Mouse (Mus musculus) adrenal gland (tissue): ENCODE results near the gene Gstm2.
"Not testable (repeated sequence)": the region's sequence is repeated elsewhere in the genome, so short reads cannot be mapped to it uniquely, and the experiment has no call there.

Experiments
- intact Hi-C: fragments of 180-260 bp; cut with DNase I; formaldehyde crosslinking; loops from one replicate; pipeline ENCODE4 v1.15.1; 2025

The Gstm2 gene

DNA sequence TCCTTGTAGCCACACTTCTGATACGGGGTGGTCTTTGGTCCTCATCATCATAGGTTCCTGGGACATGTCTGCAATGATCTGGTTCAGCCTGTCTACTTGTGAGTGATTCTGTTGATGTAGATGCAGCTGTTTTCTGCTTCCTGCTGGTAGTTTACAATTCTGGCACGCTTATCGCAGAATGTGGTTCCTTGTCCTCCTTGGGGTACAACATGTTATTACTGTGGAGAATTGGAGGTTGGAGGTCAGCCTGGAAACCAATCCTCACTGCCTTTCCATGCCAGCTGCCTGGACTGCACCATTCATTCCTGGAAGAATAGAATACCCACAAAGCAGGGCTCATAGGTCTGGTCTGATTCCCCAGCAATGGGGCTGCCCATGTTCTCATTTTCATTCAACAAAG is 13.2 kb upstream of the Gstm2 start:
- intact Hi-C loops = no loop called here

DNA sequence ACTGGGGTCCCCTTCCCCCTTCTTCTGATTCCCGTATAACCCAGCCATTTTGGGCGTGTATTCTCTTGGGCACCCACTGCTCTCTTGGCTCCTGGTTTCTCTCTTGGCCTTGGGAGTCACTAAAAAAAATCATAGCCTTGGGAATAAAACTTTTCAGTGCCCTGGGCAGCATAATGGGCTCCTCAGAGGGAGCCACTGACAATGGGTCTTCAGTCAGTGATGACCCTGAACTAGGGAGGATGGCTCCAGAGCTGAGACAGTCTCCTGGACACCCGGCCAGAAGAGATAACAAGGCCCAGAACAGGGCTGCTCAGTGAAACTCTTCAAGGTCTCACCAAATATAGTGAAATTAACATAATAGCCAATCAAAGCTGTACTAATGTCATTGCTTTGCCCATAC is 12.3 kb upstream of the Gstm2 start:
- intact Hi-C loops = no loop called here

DNA sequence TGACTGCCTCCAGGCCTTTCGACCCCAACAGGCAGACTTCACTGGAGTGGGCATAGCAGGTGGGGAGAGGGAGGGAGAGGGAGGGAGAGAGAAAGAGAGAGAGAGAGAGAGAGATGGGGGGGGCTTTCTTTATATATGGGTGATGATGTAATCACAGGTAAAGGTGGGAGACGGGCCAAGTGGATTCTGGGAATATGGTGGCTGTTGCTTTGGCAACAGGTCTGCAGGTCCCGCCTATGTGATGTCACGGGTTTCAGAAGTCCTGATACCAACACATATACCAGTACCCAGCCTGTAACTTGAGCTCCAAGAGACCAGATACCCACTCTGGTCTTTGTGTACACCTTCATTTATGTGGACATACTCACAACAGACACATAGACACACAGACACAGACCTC is 10.3 kb upstream of the Gstm2 start:
- intact Hi-C loops = no loop called here

DNA sequence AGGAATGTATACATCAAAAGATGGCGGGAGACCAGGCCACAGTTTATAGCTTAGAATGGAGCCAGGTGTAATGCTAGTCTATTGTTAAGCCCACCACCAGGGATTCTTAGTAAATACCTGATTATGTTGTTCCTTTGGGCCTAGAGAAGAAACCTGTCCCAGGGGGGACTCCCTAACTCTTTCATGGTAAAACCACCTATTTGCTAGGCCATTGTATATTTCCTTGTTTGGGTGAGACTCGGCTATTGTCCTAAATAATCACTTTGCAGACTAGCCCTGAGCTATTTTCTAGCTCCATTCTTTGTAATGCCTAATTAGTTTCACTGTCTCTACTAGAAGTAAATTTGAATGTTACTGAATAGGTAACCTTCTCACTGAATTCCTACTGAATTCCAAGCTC is 9.7 kb upstream of the Gstm2 start:
- intact Hi-C loops = not testable (repeated sequence)

DNA sequence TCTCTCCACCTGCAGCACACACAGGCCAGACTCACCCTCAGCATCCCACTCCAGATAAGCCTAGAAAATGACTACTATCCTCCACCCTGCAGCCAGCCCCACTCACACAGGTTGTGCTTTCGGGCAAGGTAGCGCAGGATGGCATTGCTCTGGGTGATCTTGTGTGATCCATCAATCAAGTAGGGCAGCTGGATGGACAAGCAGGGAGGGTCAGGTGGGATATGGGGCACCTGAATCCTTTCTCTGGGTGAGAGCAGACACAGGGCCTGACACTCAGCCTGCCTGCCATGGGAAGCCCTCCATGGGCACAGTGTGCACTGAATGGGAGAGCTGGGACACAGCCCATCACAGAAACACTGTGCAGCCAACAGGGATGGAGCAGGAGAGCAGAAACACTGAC is 1.1 kb downstream of the Gstm2 start:
- intact Hi-C loops = not testable (repeated sequence)

DNA sequence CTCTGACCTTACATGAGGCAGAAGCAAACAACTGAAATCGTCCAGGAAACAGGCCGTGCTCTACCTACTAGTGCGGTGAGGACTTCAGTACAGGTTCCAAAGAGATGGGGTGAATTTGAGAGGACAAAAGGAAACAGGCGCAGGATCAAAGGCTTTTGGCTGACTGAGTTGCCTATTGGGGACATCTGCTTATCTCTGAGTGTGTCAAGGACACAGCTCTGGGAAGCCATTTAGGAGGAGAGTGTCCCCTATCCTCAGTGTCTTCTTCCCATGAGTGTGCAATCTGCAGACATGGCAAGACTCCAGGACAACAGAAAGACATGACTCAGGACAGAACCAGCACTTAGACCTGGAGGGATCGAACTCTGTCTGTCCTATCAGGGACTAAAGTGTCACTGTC is 1.8 kb downstream of the Gstm2 start:
- intact Hi-C loops = no loop called here

DNA sequence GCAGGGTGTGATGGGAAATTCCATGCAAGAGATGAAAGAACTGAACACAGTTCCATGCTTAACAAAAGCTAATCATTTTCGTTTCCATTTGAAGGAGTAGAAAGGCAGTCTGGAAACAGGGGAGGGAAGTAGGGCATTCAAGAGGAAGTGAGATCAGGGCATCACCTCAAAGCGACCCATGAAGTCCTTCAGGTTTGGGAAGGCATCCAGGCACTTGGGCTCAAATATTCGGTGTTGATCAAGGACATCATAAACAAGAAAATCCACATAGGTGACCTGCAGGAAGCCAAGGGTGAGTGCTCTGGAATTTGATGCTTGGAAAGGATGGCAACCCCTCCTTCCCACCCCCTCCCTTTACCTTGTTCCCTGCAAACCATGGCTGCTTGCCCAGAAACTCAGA is 2.5 kb downstream of the Gstm2 start:
- intact Hi-C loops = no loop called here

DNA sequence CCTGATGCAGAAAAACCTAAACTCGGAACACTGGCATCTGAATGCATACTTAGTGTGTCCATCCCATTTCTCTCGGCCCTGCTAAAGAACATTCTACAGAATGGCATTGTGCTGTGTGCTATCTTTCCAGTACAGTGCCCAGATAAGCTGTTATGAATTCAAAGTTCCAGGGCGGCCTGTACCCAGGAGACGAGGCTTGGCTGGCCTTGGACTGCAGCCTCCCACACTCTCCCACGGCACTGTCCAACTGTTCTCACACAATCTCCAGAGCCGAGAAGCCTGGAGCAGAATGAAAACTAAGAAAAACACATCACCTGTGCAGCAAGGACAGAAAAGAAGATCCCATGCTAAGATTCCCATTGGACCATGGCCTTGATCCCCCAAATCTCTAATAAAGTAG is 3.5 kb downstream of the Gstm2 start:
- intact Hi-C loops = no loop called here

DNA sequence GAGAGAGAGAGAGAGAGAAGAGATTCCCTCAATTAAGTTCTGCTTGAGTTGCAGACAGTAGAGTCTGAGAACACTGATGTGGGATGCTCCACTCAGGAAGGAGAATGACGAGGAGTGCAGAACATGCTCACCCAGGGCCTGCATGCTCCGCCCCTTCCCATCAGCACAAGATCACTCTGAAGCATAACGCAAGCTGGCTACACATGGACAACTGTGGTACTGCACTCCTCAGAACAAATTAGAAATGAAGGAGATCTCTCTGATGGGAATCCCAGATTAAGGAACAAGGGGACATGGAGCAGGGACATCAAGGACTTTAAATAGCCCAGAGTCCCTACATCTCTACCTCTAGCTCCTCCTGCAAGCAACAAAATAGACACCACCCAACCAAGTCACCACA is 5.0 kb downstream of the Gstm2 start:
- intact Hi-C loops = no loop called here

DNA sequence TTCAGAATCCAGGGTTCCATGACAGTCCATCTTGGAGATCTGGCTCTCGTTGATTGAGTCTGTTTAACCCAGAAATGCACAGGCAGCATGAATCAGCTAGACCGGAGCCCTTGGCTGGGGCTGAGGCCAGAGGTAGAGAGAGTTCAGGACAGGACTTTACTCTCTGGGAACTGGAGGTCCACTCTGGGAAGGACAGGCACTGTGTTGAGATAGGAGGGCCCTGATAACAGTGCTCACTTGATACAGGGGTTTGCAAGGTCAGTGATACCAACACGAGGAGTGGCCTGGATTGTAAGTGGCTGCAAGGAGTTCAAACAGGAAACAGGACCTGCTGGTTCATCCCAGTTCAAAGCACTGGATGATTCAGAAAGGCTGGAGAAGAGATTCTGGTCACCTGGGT is 8.6 kb downstream of the Gstm2 start:
- intact Hi-C loops = no loop called here

DNA sequence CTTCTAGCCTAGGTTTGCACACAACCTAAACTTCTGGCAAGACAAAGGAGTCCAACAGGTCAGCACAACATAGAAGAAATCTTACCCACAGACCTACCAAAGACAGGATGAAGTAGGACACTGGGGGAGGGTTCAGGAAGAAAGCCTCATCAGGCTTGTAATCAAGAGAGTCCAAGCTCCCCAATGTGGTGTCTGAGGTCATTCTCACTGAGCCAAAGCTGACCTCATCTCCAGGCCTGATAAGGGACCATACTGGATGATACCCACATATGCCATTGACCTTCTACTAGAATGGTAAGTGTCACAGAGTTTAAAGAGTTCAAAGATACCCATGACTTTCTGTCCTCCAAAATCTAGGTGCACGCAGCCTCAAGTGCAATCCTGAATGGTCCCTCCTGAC is 12.0 kb downstream of the Gstm2 start:
- intact Hi-C loops = no loop called here

DNA sequence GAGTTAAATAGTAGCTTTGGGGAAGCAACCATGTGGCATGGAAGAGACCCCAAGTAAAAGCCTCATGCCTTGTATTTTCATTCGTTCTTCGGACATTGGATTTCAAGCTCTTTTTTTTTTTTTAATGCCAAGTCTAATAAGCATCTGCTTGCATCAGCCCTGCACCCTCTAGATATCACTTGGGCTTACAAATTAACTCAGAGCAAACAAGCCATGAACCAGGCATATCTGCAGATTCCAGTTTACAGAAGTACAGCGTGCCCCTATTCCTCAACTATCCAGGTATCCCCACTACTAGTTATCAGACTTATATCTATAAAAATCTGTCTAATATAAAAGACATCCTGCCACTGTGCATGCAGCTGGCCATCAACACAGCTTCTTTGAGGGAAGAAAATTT is 14.2 kb downstream of the Gstm2 start:
- intact Hi-C loops = no loop called here

DNA sequence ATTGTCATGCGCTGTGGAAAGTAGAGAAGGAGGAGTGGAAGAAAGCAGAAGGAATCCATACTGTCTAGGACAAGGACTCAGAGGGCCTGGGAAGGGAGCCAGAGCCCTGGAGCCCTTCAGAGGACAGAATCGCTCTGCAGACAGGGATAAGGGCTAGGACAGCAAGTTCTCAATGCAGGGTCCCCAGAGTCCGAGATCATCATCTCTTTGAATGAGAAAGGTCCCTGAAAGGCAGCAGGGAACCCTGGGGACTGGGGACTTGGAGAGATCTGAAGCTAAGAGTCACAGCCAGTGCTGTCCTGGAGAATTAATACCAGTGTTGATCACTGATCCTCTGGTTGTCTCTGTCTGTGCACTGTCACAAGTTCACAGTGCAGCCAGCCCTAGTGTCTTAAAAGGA is 15.2 kb downstream of the Gstm2 start:
- intact Hi-C loops = not testable (repeated sequence)

DNA sequence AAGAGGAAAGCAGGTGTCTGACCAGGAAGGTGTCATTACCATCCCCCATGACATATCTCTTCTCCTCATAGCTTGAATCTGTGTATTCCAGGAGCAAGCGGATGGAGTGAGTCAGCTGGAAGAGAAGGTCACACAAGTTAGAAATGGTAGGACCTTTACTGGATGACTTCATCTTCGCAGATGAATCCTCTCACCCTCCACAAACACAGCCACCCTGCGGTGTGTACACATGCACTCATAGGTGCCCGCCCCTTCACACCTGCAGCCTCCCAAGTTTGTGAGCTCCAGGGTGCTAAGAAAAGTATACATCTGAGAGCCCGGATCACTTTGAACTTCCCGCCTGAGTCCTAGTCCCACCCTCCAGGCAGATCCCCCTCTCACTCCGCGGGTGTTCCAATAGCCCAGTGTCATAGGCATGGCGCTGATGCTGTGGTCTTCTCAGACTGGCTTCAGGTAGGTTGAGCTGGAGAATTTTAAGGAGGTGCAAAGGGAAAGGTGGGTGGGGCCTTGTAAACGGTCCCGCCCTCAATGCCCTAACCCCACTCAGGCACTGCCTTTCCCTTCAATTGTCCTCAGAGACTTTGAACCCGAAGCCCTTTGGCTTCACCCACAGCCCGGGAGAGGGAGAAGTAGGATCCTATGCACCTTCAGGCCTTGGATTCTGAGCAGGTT is 17.4 kb downstream of the Gstm2 start, which contains the start of gene Gstm3:
TSS of gene Gstm3 (minus strand) at position 560 of the 672 bp plus-strand sequence.
- intact Hi-C loops = no loop called here

DNA sequence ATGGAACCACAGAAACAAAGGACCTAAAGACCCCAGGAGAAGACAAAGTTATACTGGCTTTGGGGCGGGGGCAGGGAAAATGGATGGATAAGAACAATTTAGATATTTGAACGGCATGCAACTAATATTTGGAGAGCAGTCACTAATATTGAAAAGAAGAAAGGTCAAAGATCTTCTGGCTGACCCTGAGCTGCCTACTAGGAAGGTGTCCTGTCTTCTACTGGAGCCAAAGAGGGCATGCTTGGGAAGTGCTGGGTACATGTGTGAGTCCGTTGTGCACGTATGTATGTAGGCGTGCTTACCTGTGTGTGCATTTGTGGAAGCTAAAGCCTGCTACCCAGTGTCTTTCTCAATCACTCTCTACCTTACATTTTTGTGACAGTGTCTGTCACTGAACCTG is 19.6 kb downstream of the Gstm2 start:
- intact Hi-C loops = no loop called here

DNA sequence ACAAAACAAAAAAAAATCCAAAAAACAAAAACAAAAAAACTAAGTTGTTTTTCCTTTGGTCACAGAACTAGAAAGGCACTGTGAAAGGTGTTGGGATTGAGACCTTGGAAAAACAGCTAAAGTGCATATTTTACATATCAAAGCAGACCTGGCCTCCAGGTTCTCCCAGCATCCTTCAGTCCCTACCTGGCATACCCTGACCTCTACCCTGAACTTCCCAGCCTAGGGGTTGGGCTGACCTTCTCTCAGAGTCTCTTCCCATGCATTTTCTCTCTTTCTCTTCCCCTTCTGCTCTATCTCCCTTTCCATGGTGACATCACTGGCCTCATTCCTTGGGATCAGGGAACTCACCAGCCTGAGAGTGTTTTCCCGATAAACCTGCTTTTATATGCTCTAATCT is 20.7 kb downstream of the Gstm2 start:
- intact Hi-C loops = no loop called here

DNA sequence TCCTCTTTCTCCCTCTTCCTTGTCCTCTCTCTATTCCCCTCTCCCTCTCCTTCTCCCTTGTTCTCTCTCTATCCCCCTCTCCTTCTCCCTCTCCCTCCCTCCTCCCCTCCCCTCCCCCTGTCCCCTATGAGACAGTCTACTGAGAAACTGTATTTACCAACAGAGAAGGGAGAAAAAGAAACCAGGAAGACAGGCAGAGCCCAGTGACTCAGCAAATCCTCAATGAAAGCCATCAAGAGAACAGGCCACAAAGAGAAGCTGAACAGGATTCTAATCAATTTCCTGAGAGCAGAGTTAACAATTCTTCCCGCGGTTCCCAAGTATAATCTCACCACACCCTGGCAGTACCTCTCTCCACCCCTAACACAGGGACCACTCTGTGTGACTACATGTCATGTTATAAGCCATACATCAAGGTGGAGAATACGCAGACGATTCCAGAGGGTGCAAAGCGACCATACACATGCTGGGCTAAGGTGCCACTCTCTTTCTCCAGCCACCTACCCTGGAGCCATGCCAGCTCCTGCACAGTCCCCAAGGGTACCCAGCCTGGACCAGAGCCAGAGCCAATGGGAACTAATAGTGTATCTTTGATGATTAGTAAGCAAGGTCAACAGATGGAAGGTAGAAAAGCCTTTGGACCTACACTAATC is 21.5 kb downstream of the Gstm2 start:
- intact Hi-C loops = no loop called here

DNA sequence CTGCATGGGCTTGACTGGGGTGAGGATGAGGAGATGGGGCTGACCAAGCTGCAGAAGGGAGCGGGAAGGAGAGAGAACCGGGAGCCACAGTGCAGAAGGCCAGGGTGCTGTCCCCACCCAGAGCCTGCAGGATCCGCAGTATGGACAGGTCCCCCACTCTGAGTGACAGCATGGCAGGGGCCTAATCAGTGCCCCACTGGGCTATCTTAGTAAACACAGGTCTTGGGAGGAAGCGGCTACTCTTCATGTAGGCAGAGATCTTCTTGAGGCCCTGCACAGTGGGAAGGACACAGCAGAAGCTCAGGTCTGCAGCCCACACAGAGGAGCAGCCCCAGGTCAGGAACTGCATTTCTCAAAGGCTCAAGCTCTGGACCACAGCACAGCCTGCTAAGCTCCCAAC is 22.2 kb downstream of the Gstm2 start:
- intact Hi-C loops = no loop called here

DNA sequence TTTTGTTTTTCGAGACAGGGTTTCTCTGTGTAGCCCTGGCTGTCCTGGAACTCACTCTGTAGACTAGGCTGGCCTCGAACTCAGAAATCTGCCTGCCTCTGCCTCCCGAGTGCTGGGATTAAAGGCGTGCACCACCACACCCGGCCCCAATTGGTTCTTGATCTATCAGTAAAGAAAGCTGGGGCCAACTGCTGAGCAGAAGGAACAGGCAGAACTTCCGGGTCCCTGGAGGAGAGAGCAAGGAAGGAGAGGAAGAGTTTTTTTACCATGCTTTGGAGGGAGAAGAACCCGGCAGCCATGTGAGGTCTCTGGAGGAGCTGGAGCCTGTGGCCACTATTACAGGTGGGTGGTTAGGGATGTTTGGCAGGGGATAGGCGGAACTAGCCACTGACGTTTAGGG is 31.0 kb downstream of the Gstm2 start:
- intact Hi-C loops = loop anchor here (10.0 kb wide), 1 partner anchor 190 kb away; the partner anchor contains the start of gene Gnai3

DNA sequence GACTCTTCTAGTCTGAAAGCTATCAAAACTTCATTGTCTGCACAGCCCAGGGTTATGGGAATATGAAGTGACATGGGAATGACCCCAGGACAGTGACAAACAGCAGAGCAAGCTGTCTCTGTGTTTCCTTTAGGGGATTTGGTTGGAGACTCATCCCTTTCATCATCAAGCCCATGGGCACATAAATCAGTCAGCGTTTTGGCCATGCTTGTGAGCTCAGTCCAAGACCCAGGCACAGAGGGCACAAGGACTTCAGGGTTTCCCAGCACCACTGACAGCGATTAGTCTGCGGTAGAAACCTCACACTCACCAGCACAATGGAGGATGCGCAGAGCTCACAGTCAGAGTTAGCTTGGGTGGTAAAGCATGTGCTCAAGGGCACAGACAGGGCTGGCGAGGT is 32.3 kb downstream of the Gstm2 start:
- intact Hi-C loops = loop anchor here (1.0 to 10.0 kb wide), 2 partner anchors 64 to 191 kb away; partner anchors contain the start of gene Gnai3

DNA sequence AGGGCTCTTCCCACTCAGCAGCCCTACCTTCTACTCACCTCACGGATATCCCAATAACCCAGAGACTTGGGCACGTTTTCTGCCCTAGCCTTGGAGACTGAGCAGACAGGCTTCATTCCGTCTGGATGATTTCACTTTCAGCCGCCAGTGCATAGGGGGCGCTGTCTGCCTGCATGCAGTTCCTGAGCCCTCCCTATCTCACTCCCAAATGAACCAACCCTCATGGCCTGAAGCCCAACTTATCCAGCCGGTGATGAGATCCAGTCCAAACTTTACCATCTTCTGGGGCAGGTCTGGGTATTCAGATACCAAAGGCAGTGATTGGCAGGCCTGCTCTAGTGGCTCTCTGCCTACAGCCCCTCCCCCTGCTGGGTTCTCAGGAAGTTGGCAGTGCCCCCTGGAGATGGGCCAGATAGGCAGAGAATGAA is 32.9 kb downstream of the Gstm2 start:
- intact Hi-C loops = loop anchor here (1.0 to 10.0 kb wide), 2 partner anchors 65 to 191 kb away; partner anchors contain the start of gene Gnai3

DNA sequence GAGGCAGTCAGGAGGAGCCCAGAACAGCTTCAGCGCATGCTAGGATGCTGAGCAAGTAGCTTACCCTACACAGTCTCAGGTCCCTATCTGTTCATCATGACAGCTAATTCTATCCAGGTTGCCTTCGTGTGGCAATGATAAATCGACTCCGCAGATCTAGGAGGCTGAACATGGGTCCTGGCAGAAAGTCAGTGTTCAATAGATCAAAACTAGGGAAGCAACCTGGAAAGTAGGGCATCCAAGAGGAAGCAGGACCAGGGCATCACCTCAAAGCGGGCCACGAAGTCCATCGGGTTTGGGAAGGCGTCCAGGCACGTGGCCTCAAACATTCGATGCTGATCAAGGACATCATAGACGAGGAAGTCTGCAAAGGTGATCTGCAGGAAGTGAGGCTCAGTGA is 35.7 kb downstream of the Gstm2 start:
- intact Hi-C loops = loop anchor here (10.0 kb wide), 1 partner anchor 194 kb away; the partner anchor contains the start of gene Gnai3

DNA sequence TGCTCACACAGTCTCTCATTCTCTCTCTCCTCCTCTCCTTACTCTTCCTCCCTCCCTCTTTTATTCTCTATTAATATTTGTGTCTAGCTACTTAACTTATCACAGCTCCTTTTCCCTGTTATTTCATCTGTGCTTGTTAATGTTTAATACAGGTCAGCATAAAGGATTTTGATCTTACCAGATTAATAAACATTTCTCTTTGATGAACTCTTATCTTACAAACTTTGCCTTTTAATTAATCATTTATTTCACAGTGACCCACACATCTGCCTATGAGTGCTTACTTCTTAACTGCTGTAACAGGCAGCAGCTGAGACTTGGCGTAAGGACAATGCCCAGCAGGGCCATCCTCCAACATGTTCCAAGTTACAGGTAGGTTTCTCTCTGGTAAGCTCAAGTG is 36.8 kb downstream of the Gstm2 start:
- intact Hi-C loops = not testable (repeated sequence)
